Mouse (Mus musculus) heart, adult 2 months (tissue): ENCODE results near the gene Hsd17b14. TPM values are rescaled to one million over a fixed set of nuclear protein-coding genes. Genes with fewer than 3 reads are reported as not detected.

Experiments used
- DNase-seq, 2 experiments: peaks; one replicate each; pipeline ENCODE4 v3.0.0; 2021
- H3K27ac ChIP-seq: fragments of 200-600 bp; 2 replicates; pipeline ENCODE4 v1.8.1; 2022
- H3K27me3 ChIP-seq: fragments of 200-500 bp; 2 replicates; pipeline ENCODE4 v1.6.1; 2012; ENCODE audit warnings: mild to moderate bottlenecking, low read length, inconsistent platforms, mixed read lengths; ENCODE audit not compliant: control insufficient read depth, insufficient read depth
- H3K36me3 ChIP-seq: fragments of 200-500 bp; 2 replicates; pipeline ENCODE4 v1.6.1; 2012; ENCODE audit warnings: low read length, inconsistent platforms; ENCODE audit not compliant: control insufficient read depth, insufficient read depth
- H3K4me1 ChIP-seq: fragments of 200-500 bp; 2 replicates; pipeline ENCODE4 v1.6.1; 2011; ENCODE audit warnings: low read length; ENCODE audit not compliant: control insufficient read depth, insufficient read depth
- H3K4me3 ChIP-seq: fragments of 200-600 bp; 2 replicates; pipeline ENCODE4 v1.8.1; 2022
- H3K79me2 ChIP-seq: fragments of 200-500 bp; replicated peaks from 2 replicates; pipeline ENCODE4 v1.6.1; 2012; ENCODE audit warnings: mild to moderate bottlenecking, inconsistent platforms, low read length, moderate library complexity, mixed read lengths; ENCODE audit not compliant: control insufficient read depth, insufficient read depth
- H3K9ac ChIP-seq: fragments of 200-500 bp; 2 replicates; pipeline ENCODE4 v1.6.1; 2012; ENCODE audit warnings: low read depth, mild to moderate bottlenecking, control low read depth, inconsistent platforms, low read length, mixed read lengths
- CTCF ChIP-seq: fragments of 200-600 bp; IDR thresholded peaks from 2 replicates; pipeline ENCODE4 v1.8.1; 2022; ENCODE audit warnings: antibody characterized with exemption, mild to moderate bottlenecking, moderate library complexity
- EP300 ChIP-seq: fragments of 200-500 bp; IDR thresholded peaks from 2 replicates; pipeline ENCODE4 v1.6.1; 2011; ENCODE audit warnings: low read depth, low read length, control low read depth; ENCODE audit not compliant: insufficient read depth
- POLR2A ChIP-seq: fragments of 200-500 bp; IDR thresholded peaks from 2 replicates; pipeline ENCODE4 v1.6.1; 2011; ENCODE audit warnings: mild to moderate bottlenecking, low read depth, low read length, control low read depth; ENCODE audit not compliant: insufficient read depth
- WGBS: fragments of 180-500 bp; shearing (Covaris S2); methylation state at CpG from one replicate; pipeline ENCODE4 v1.1.7; 2018; 5-methylcytosine and 5-hydroxymethylcytosine counted together
- intact Hi-C: fragments of 180-260 bp; cut with DNase I; formaldehyde crosslinking; loops from one replicate; pipeline ENCODE4 v1.15.1; 2025
- polyA plus RNA-seq: library from polyadenylated mRNA; depleted of rRNA; stranded (reverse); fragments of >200 nt; gene quantifications from 2 replicates; pipeline ENCODE4 v1.2.3, GENCODE M21; 2012
- total RNA-seq, 2 experiments: library from RNA; stranded (reverse); gene quantifications; 2 replicates each; pipeline ENCODE4 v1.2.3; 2021

Hsd17b14 gene
- total and polyA plus RNA-seq, 3 experiments, result 0.45 to 0.76 TPM; not detected in 1

DNA sequence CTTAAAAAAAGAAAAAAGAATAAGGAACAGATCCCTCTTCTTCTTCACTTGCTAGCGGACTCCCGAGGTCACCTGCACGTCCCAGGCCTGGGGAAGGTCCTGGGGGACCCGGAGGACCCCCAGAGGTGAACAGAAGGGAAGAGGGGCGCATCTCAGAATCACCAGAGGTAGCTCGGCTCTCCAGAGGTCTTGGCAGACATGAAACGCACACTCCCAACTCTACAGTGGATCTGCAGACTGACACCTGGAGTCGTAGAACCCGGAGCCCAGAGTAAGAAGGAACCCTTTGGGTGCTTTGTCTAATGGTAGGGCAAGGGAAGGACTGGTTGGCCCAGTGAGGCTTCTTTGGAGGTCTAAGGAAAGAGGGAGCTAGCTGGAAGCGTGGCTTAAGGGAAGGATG lies 17.1 kb upstream of the Hsd17b14 start:
- no peak overlapping the region for H3K9ac ChIP-seq
- TF ChIP-seq EP300, result no peak
- TF ChIP-seq CTCF, result no peak
- no peak for TF ChIP-seq POLR2A
- H3K4me3 ChIP-seq, result peak overlapping the region; percentile 58
- intact Hi-C loops, result no loop called here
- H3K4me1 ChIP-seq, result no peaks in the 10 kb centered on the region
- 87% methylated on average over 10 of the region's 10 CpGs for WGBS
- H3K79me2 ChIP-seq, result no peaks in the 10 kb centered on the region
- H3K27ac ChIP-seq, result no peak overlapping the region
- no peaks in the 10 kb centered on the region for H3K36me3 ChIP-seq
- H3K27me3 ChIP-seq, result no peaks in the 10 kb centered on the region
- DNase-seq, result no peak

DNA sequence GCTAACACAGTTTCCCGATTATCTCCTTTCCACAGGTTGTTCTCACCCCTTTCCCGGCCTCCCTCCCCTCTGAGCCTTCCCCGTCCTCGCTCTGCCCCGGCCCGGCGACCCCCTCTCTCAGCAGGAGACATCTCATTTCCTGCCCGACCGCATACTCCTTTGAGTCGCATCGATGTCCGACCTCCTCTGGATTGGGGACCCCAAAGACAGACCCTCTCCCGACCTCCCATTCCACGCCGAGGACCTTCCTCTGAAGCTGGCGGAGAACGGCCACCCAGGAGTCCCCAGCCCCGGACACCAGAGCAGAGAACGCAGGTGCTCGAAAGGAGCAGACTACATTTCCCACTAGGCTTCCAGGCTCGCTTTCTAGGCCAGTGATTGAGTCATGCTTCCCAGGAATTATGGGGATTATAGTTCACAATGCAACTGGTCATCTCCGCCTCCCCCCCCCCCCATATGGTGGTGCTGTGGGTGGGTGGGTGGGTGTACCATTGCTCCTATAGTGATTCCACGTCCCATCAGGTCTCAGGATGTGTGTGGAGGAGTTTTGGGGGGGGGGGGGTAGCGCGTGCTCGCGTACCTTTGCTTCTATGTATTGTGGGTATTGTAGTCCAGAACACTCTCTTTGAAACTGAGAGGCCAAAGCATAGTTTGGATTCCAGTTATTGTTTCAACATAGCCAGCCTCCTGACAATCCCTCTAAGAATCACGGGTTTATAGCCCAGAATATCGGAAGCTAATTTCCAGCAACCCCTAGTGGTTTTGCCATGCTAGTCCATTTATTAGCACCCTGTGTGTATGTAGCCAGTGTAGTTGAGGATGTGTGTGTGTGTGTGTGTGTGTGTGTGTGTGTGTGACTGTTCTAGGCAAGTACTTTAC lies 16.3 kb upstream of the Hsd17b14 start:
- intact Hi-C loops, result no loop called here
- no peak overlapping the region for H3K27ac ChIP-seq
- peak; percentile 56 to 58 for DNase-seq

DNA sequence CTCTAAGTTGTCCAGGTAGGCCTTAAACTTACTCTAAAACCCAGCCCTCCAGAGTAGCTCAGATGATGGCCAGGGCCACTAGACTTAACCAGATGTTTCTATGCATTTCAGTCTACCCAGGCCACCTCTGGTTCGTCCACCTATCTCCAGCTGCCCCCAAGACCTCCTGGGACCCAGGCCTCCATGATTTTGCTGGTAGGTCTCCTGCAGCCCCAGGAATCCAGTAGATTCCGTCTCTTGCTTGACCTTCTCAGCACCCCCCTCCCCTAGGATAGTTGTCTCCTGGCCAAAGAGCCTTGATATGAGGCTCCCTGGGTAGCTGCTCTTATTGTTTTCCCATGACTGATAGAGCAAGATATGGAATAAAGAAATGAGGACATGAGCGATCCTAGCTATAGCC lies 15.6 kb upstream of the Hsd17b14 start:
- no peak overlapping the region for H3K9ac ChIP-seq
- intact Hi-C loops, result no loop called here
- no peak overlapping the region for H3K27ac ChIP-seq
- no peak for TF ChIP-seq EP300
- TF ChIP-seq CTCF, result no peak; the same call in 1 of the 2 replicates
- no peak for TF ChIP-seq POLR2A
- H3K36me3 ChIP-seq, result no peaks in the 10 kb centered on the region
- no peak for DNase-seq
- WGBS, result 79% methylated on average over 3 of the region's 3 CpGs
- no peaks in the 10 kb centered on the region for H3K27me3 ChIP-seq
- H3K4me1 ChIP-seq, result no peaks in the 10 kb centered on the region
- H3K4me3 ChIP-seq, result no peak overlapping the region
- H3K79me2 ChIP-seq, result no peaks in the 10 kb centered on the region

More for the DNA sequence above, 16.3 kb upstream of the Hsd17b14 start:
- WGBS, result 5% methylated on average over 28 of the region's 29 CpGs
- Histone ChIP-seq H3K27me3 (no peaks in the 10 kb centered on the region), H3K4me3 (peak overlapping the region; percentile 58), H3K36me3 (no peaks in the 10 kb centered on the region), H3K9ac (peak overlapping the region; percentile 37), H3K4me1 (no peaks in the 10 kb centered on the region), H3K79me2 (no peaks in the 10 kb centered on the region)
- TF ChIP-seq CTCF (peak; percentile 54), EP300 (no peak)

- WGBS, result 79% methylated on average over 2 of the region's 2 CpGs
- Histone ChIP-seq H3K27ac (no peak overlapping the region), H3K9ac (no peak overlapping the region), H3K4me3 (no peak overlapping the region), H3K79me2 (no peaks in the 10 kb centered on the region), H3K36me3 (no peaks in the 10 kb centered on the region), H3K27me3 (no peaks in the 10 kb centered on the region), H3K4me1 (no peaks in the 10 kb centered on the region)
- TF ChIP-seq EP300, result no peak
- no peak for TF ChIP-seq CTCF
- no peak for TF ChIP-seq POLR2A
- no peak for DNase-seq
- intact Hi-C loops, result no loop called here
These were observed 14.5 kb upstream of the Hsd17b14 start for GRCm38 (mm10) chr7:45540213-45540612.

DNA sequence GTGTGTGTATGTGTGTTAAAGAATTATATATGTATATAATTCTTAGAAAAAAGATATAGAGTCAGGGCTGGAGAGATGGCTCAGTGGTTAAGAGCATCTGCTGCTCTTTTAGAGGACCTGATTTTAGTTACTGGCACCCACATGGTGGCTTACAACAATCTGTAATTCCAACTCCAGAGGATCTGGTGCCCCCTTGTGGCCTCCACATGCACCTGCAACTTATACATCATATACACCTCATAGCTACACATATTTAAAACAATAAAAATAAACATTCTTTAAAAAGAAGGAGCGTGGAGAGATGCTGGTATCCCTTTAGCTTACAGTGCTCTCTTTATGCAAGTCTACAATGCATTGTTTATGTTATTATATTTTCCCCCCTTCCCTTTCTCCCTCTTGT lies 10.2 kb upstream of the Hsd17b14 start:
- Histone ChIP-seq H3K4me3 (no peak overlapping the region), H3K4me1 (no peaks in the 10 kb centered on the region), H3K9ac (no peak overlapping the region), H3K27ac (no peak overlapping the region), H3K79me2 (no peaks in the 10 kb centered on the region), H3K27me3 (no peaks in the 10 kb centered on the region), H3K36me3 (no peaks in the 10 kb centered on the region)
- DNase-seq, result no peak
- peak; percentile 47 for TF ChIP-seq CTCF
- TF ChIP-seq POLR2A, result no peak
- no peak for TF ChIP-seq EP300
- intact Hi-C loops, result no loop called here
- WGBS, result 92% methylated on average over 1 of the region's 1 CpGs

GRCm38 (mm10) chr7:45549641-45550436 lies 4.9 kb upstream of the Hsd17b14 start:
- no peak for TF ChIP-seq POLR2A
- TF ChIP-seq CTCF, result no peak
- TF ChIP-seq EP300, result no peak
- WGBS, result 92% methylated on average over 16 of the region's 16 CpGs
- Histone ChIP-seq H3K79me2 (no peaks in the 10 kb centered on the region), H3K4me1 (no peaks in the 10 kb centered on the region), H3K27me3 (no peaks in the 10 kb centered on the region), H3K9ac (no peak overlapping the region), H3K4me3 (no peak overlapping the region), H3K27ac (no peak overlapping the region), H3K36me3 (no peaks in the 10 kb centered on the region)
- no peak for DNase-seq
- intact Hi-C loops, result loop anchor here (10.0 kb wide), 1 partner anchor 135 kb away; the partner anchor contains the start of gene Ntn5
